Mouse (Mus musculus) midbrain, embryonic 12.5 days (tissue): ENCODE measurements around the gene Hoxb5. TPM values are rescaled to one million over a fixed set of nuclear protein-coding genes. Genes with fewer than 3 reads are reported as not detected.

ENCODE experiments used
- ATAC-seq: fragments of 200-750 bp; cut with Nextera tagmentation; 2 replicates; pipeline ENCODE4 v1.8.0; 2017; ENCODE audit warnings: low read depth, moderate TSS enrichment, moderate library complexity; ENCODE audit not compliant: low FRiP score
- H3K27ac ChIP-seq: fragments of 300-500 bp; sonication (generic); replicated peaks from 2 replicates; pipeline ENCODE4 v1.5.1; 2016; ENCODE audit warnings: mild to moderate bottlenecking
- H3K27me3 ChIP-seq: fragments of 300-500 bp; sonication (generic); 2 replicates; pipeline ENCODE4 v1.6.1; 2016; ENCODE audit warnings: mild to moderate bottlenecking
- H3K36me3 ChIP-seq: fragments of 300-500 bp; sonication (generic); 2 replicates; pipeline ENCODE4 v1.6.1; 2016
- H3K4me1 ChIP-seq: fragments of 300-500 bp; sonication (generic); 2 replicates; pipeline ENCODE4 v1.6.1; 2016
- H3K4me2 ChIP-seq: fragments of 300-500 bp; sonication (generic); replicated peaks from 2 replicates; pipeline ENCODE4 v1.6.1; 2016; ENCODE audit warnings: mild to moderate bottlenecking, moderate library complexity
- H3K4me3 ChIP-seq: fragments of 300-500 bp; sonication (generic); 2 replicates; pipeline ENCODE4 v1.5.1; 2016; ENCODE audit warnings: mild to moderate bottlenecking
- H3K9ac ChIP-seq: fragments of 300-500 bp; sonication (generic); replicated peaks from 2 replicates; pipeline ENCODE4 v1.6.1; 2016; ENCODE audit warnings: mild to moderate bottlenecking, moderate library complexity
- H3K9me3 ChIP-seq: fragments of 300-500 bp; sonication (generic); 2 replicates; pipeline ENCODE4 v1.6.1; 2016; ENCODE audit warnings: mild to moderate bottlenecking
- WGBS: fragments of 180-500 bp; shearing (Covaris S2); methylation state at CpG from one replicate; pipeline ENCODE4 v1.1.7; 2016; 5-methylcytosine and 5-hydroxymethylcytosine counted together
- polyA plus RNA-seq: library from polyadenylated mRNA; unstranded; fragments of >200 nt; fragmentation: Nextera tagmentation; extraction: Ambion mirVana; gene quantifications from 2 replicates; pipeline ENCODE4 v1.2.1, GENCODE M21; 2016

Gene Hoxb5
- polyA plus RNA-seq, 1 experiment from 2014 or later = not detected

DNA sequence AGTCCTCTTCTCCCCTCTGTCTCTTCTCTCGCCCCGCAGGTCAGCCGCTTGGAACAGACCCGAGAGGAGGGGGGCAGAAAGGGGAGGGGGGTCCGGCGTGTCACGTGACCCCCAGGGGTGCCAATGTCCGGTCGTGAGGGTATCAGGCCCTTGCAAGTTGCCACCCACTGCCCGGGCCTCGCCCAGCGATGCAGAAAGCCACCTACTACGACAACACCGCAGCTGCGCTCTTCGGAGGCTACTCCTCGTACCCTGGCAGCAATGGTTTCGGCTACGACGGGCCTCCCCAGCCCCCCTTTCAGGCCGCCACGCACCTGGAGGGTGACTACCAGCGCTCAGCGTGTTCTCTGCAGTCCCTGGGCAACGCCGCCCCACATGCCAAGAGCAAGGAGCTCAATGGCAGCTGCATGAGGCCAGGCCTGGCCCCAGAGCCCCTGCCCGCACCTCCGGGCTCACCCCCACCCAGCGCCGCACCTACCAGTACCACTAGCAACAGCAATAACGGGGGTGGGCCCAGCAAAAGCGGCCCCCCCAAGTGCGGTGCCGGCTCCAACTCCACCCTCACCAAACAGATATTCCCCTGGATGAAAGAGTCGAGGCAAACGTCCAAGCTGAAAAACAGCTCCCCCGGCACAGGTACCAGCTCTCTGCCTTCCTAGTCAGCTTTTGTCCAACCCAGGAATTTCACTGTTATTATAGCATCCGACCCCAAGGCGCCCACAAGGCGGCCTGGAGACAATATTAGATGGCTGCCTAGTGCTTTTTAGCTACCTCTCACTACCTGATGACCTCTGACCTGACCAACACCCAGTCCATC is 41.1 kb downstream of the Hoxb5 start:
- H3K4me2 ChIP-seq = no peak overlapping the region
- no peak overlapping the region for H3K27ac ChIP-seq
- no peak overlapping the region for H3K9ac ChIP-seq
- under 1% methylated on average over 38 of the region's 40 CpGs for WGBS
- H3K4me1 ChIP-seq = peaks cover 7% of the 10 kb centered on the region; the same call in 1 of the 2 replicates
- no peak overlapping the region for H3K4me3 ChIP-seq
- no peaks in the 10 kb centered on the region for H3K9me3 ChIP-seq
- no peak for ATAC-seq
- H3K27me3 ChIP-seq = peaks cover 97% of the 10 kb centered on the region
- H3K36me3 ChIP-seq = no peaks in the 10 kb centered on the region

GRCm38 (mm10) chr11:96344878-96345159 is 41.7 kb downstream of the Hoxb5 start:
- peaks cover 97% of the 10 kb centered on the region for H3K27me3 ChIP-seq
- WGBS = 10% methylated on average over 6 of the region's 6 CpGs
- no peak for ATAC-seq
- peaks cover 7% of the 10 kb centered on the region; the same call in 1 of the 2 replicates for H3K4me1 ChIP-seq
- H3K9me3 ChIP-seq = no peaks in the 10 kb centered on the region
- H3K9ac ChIP-seq = no peak overlapping the region
- H3K36me3 ChIP-seq = no peaks in the 10 kb centered on the region
- no peak overlapping the region for H3K4me2 ChIP-seq
- H3K4me3 ChIP-seq = no peak overlapping the region
- no peak overlapping the region for H3K27ac ChIP-seq

GRCm38 (mm10) chr11:96345220-96345892 is 42.2 kb downstream of the Hoxb5 start:
- no peak overlapping the region for H3K9ac ChIP-seq
- no peak overlapping the region; the same call in 1 of the 2 replicates for H3K4me3 ChIP-seq
- peaks cover 7% of the 10 kb centered on the region; the same call in 1 of the 2 replicates for H3K4me1 ChIP-seq

DNA sequence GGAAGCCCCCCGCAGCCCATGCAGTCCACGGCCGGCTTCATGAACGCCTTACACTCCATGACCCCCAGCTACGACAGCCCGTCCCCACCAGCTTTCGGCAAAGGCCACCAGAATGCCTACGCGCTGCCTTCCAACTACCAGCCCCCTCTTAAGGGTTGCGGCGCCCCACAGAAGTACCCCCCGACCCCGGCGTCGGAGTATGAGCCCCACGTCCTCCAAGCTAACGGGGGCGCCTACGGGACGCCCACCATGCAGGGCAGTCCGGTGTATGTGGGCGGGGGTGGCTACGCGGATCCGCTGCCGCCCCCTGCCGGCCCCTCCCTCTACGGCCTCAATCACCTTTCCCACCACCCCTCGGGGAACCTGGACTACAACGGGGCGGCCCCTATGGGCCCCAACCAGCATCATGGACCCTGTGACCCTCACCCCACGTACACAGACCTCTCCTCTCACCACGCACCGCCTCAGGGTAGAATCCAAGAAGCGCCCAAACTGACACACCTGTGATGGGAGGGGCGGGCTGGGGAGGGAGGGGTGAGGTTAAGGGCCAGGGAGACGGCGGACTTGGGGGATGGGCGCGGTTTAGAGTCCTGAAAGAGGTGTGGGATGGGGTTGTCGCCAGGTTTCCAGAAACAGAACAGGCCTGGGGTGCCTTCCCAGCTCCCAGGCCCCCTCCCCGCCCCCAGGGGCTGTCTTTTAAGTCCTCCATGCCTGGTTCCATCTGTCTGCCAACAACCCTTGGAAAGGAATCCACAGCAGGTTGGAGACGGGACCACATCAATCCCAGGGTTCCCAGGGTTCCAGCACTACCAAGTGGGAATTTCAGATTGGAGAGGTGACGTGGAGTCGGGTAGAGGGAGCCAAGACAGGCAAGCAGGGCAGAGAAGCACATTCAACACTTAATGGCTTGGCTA is 43.0 kb downstream of the Hoxb5 start:
- H3K9me3 ChIP-seq = no peaks in the 10 kb centered on the region
- peaks cover 7% of the 10 kb centered on the region; the same call in 1 of the 2 replicates for H3K4me1 ChIP-seq
- ATAC-seq = no peak
- H3K27me3 ChIP-seq = peaks cover 97% of the 10 kb centered on the region
- no peak overlapping the region for H3K9ac ChIP-seq
- no peak overlapping the region; the same call in 1 of the 2 replicates for H3K4me3 ChIP-seq
- no peaks in the 10 kb centered on the region for H3K36me3 ChIP-seq
- no peak overlapping the region for H3K4me2 ChIP-seq
- H3K27ac ChIP-seq = no peak overlapping the region
- WGBS = 3% methylated on average over 45 of the region's 45 CpGs

More at GRCm38 (mm10) chr11:96345220-96345892, 42.2 kb downstream of the Hoxb5 start:
- Histone ChIP-seq H3K36me3 (no peaks in the 10 kb centered on the region), H3K27me3 (peaks cover 97% of the 10 kb centered on the region), H3K9me3 (no peaks in the 10 kb centered on the region), H3K27ac (no peak overlapping the region), H3K4me2 (0 out of 2 replicates have a peak overlapping the region, but pooled peaks have one; percentile 18)
- ATAC-seq = no peak
- WGBS = 1% methylated on average over 37 of the region's 56 CpGs

- H3K36me3 ChIP-seq = no peaks in the 10 kb centered on the region
- H3K27me3 ChIP-seq = peaks cover 97% of the 10 kb centered on the region
- H3K9me3 ChIP-seq = no peaks in the 10 kb centered on the region
- ATAC-seq = no peak
- no peak overlapping the region for H3K4me2 ChIP-seq
- 5% methylated on average over 5 of the region's 5 CpGs for WGBS
- peaks cover 9% of the 10 kb centered on the region; the same call in 1 of the 2 replicates for H3K4me1 ChIP-seq
- no peak overlapping the region for H3K9ac ChIP-seq
- H3K27ac ChIP-seq = no peak overlapping the region
- H3K4me3 ChIP-seq = no peak overlapping the region
These were observed 43.9 kb downstream of the Hoxb5 start for GRCm38 (mm10) chr11:96346916-96347520.

- Histone ChIP-seq H3K9ac (no peak overlapping the region), H3K27me3 (peaks cover 97% of the 10 kb centered on the region), H3K27ac (no peak overlapping the region), H3K4me2 (no peak overlapping the region), H3K9me3 (no peaks in the 10 kb centered on the region), H3K4me1 (peaks cover 9% of the 10 kb centered on the region; the same call in 1 of the 2 replicates), H3K36me3 (no peaks in the 10 kb centered on the region), H3K4me3 (no peak overlapping the region)
- no peak for ATAC-seq
- 6% methylated on average over 4 of the region's 4 CpGs for WGBS
These were observed 44.6 kb downstream of the Hoxb5 start for GRCm38 (mm10) chr11:96347717-96348116.

DNA sequence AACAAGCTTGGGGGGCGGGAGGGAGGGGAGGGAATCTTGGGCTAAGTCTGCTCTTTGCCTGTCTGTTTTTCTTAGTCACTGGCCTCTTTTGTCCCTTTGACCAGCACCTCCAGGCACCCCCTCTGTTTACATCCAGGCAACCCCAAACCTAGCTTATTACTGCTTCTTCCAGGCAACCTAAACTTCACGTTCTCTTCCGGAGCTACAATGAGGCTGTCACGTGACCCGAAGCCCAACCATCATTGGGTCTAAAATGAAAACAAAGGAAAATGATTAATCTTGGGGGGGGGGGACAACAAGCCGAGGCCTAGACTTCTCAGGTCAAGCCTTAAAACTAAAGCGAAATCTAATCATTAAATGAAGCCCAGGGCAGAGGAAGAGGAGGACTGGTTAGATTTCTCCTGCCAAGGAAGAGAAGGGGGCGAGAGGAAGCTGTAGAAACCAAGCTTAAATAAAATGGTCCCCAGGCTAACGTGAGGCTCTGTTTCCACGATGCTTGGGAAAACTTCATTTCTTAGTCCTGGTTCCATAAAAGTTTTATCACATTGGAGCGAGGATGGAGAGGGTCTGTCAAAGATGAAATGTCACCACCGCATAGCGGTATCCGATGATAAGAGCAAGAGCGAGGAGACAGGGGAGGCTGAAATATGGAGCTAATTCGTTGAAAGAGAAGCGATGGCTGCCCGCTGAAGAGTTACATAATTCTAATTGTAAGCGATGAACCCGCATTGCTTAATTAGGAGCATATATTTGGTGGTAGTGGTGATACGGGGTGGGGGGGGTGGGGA is 45.2 kb downstream of the Hoxb5 start:
- H3K4me2 ChIP-seq = no peak overlapping the region
- H3K9ac ChIP-seq = no peak overlapping the region
- WGBS = 4% methylated on average over 21 of the region's 21 CpGs
- no peaks in the 10 kb centered on the region for H3K36me3 ChIP-seq
- H3K4me1 ChIP-seq = peaks cover 14% of the 10 kb centered on the region; the same call in 1 of the 2 replicates
- no peak overlapping the region for H3K27ac ChIP-seq
- no peak overlapping the region for H3K4me3 ChIP-seq
- H3K9me3 ChIP-seq = no peaks in the 10 kb centered on the region
- no peak for ATAC-seq
- peaks cover 97% of the 10 kb centered on the region for H3K27me3 ChIP-seq

DNA sequence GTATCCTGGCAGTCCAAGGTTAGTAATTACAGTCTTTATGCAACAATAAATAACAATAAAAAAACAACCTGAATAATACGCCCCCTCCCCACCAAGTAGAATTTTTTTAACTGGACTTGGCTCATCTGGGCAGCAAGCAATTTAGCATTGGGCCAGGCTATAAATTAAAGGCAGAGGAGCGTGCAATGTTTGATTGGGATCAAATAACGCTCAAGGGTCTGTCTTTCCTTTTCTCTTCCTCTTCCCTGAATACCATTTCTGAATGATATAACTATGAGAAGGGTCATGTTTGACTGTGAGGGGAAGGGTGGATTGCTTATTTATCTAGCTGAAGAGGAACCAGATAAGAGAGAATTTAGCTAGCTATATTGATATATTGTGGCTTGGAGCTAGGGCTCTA is 45.9 kb downstream of the Hoxb5 start:
- Histone ChIP-seq H3K4me2 (no peak overlapping the region), H3K4me3 (no peak overlapping the region), H3K27me3 (peaks cover 95% of the 10 kb centered on the region), H3K27ac (no peak overlapping the region), H3K9me3 (no peaks in the 10 kb centered on the region), H3K36me3 (no peaks in the 10 kb centered on the region), H3K9ac (no peak overlapping the region), H3K4me1 (peaks cover 14% of the 10 kb centered on the region; the same call in 1 of the 2 replicates)
- 11% methylated on average over 3 of the region's 3 CpGs for WGBS
- no peak for ATAC-seq

DNA sequence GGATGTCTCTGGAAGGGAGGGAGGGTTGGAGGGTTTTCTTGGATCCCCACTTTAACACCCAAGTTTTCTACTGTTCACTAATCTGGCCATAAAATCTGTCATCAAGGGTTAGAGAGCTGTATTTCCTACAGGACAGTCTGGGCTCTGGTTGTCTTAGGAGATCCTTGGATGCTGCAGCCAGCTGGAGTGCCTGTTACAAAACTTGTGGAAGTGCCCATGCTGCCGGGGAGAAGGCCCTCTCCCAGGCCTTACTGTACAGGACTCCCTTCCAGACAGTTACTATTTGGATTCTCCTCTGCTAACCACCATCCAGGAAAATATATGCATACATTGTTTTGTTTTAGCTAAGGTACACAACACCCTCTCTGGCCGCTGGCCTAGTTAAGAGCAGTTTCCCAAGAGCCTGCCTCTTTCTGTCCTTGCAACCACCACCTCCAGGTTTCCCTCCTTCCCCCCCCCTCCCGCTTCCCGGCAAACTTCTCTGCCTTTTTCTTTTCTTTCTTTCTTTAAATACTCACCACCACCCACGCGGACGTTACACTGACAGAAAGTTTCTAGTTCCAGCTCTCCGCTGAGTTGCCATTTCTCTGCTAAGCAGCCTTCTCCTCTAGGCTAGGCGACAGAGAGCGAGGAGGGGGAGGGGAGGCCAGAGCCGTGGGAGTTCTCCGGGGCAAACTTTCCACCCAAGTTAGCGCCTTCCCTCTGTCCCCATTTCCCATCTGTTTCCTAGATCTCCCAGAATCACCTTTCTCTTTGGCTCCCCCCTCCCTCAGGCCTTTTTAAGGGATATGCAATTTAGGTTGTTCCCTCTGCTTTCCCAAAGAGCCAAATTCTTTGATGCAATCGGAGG is 46.6 kb downstream of the Hoxb5 start:
- Histone ChIP-seq H3K4me1 (peaks cover 14% of the 10 kb centered on the region), H3K4me3 (no peak overlapping the region), H3K9me3 (no peaks in the 10 kb centered on the region), H3K4me2 (no peak overlapping the region), H3K27ac (no peak overlapping the region), H3K27me3 (peaks cover 95% of the 10 kb centered on the region), H3K9ac (no peak overlapping the region), H3K36me3 (no peaks in the 10 kb centered on the region)
- 1% methylated on average over 14 of the region's 14 CpGs for WGBS
- ATAC-seq = no peak

DNA sequence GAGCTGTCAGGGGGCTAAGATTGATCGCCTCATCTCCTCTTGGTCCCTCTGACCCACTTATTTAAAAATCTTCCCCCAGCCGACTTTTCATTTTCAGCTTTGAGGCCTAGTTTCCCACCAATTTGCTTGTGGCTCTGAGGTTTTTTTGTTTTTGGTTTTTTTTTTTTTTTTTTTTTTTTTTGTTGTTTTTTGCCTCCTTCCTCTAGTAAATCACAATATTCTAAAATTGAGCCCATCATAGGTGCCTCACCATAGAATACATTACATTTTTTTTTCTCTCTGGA is 47.1 kb downstream of the Hoxb5 start, which contains the start of gene Hoxb2:
Gene Hoxb2, plus strand, starts transcription at position 185 of the 284 bp plus-strand sequence.
- WGBS = 4% methylated on average over 2 of the region's 2 CpGs
- no peak within 1 kb of the TSS for H3K4me2 ChIP-seq
- ATAC-seq = no peak
- H3K9ac ChIP-seq = no peak within 1 kb of the TSS
- no peak within 1 kb of the TSS for H3K27ac ChIP-seq
- no peak within 1 kb of the TSS for H3K4me3 ChIP-seq
- peaks cover 14% of the 10 kb centered on the region for H3K4me1 ChIP-seq
- peaks cover 95% of the 10 kb centered on the region for H3K27me3 ChIP-seq
- H3K9me3 ChIP-seq = no peaks in the 10 kb centered on the region
- no peaks in the 10 kb centered on the region for H3K36me3 ChIP-seq
